Mouse (Mus musculus) right cerebral cortex, postnatal 4 days (tissue): Measurements from ENCODE around the gene Man2a2.

Source experiments
- DNase-seq: peaks from one replicate; pipeline ENCODE4 v3.0.0-alpha.2; 2022

The Man2a2 gene

DNA sequence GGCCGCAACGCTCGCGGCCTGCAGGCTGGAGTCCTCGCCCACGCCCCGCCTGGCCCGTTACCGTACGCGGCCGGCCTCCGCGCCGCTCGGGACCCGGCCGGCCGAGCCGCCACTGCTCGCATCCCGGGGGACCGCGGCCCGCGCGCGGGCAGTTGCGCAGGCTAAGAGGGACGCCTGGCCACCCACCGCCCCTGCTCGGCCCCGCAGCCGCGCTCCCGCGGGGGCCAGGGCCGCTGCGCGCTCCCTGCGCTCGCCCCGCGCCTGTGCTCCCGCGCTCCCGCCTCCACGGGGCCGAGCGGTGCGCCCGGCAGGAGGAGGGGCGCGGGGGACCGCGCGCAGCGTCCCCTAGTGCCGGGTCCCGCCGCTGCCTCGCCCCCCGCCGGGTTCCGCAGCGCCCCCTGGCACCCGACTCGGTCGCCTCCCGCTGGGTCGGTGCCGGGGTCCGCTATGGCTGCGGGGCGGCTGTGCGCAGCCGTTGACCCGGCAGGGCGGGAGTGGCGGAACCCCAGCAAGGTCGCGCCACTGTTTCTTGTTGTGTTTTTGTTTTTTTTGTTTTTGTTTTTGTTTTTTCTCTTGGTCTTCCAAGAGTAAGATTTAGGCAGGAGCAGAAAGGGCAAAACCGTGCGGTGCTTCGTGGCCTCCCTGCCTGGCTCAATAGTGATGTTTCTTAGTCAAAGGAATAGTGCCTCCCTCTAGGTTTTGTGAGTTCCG, at the start of gene Man2a2:
Gene Man2a2 (minus strand): TSS at position 335 of the 711 bp plus-strand sequence.
- DNase-seq = peak; percentile 85

DNA sequence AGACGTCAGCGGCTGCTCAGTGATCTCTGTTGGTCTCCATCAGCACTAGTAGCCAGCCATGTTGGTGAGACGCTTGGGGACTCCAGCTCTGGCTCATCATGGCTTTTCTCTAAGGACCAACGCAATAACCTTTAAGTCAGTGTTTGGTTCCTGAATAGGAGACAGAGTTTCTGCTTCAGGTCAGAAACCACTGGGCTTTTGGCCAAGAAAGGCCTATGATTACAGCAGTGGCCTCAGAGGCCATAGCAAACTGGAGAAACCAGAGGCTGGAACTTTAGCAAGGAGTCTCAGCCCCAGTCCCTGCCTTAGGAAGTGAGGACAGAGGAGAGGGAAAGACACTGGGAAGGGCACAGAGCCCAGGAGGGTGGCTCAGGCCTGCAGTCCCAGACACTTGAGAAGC, 49.4 kb upstream of the Man2a2 start:
- DNase-seq = no peak

DNA sequence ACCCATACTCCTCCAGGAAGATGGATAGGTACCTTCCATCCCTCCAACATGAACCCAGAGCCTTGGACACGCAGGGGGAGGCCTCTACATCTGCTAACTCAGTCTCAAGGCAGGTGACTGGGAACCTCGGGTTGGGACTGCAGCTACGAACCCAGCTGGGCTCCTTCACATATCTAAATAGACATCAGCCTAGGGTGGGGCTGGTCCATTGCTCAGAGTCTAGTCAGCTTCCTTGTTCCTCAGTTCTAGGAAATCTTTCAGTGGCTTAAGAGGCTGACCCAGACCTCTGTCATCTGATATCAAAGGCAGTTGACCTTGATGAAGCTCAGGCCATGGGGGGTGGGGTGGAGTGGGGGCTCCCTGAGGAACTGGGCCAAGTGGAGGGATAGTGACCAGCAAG, 48.1 kb upstream of the Man2a2 start:
- DNase-seq = no peak

DNA sequence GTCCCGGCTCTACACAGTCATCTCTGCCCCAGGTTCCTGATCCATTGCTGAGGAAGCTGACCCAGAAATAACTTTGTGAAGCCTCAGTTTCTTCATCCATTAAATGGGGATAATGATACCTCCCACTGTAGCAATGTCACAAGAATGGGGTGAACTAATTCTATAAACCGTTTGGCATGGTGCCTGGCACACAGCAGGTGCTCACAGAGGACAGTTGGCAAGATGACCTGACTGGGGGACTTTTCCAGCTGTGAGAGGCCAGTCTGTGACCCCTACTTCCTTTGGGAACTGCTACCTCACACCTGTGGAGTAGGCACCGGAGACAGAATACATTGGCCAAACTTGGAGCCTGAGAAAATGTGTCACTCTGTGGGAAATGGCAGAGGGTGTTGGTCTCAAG, 46.9 kb upstream of the Man2a2 start:
- DNase-seq = no peak

DNA sequence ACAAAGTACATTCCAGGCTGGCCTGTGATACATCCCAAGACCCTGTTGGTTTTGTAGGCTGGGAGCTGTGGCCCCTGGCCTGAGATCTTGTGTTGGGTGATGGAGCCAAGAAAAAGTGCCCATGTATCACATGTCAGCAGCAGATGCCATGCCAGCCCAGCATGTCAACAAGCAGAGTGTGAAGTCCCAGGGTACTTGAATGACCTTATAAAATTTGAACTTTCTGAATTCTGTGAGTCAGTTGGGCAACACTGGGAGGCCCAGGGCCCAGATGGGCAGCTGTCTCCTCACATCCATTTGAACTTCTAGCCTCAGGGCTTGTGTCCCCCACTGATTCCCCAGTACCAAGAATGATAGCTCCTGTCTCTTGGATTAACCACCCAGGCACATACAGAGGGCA, 46.4 kb upstream of the Man2a2 start:
- DNase-seq = no peak

DNA sequence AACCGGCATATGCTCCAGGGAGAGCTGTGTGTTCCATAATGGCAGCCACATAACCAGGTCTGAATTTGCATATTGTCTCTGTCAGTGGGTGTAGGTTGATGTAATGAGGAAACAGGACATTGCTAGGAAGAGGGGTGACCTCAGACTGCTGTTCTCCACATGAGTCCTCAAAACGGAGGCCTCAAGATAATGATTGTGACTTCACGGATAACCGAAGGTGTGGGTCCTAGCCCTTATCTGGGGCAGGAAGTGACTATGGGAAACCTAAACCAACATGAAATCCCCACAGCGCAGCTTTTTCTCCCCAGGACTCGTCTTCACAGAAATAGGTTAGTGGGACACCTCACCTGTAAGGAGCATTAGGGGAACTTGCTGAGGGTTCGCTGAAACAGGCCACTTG, 45.8 kb upstream of the Man2a2 start:
- no peak for DNase-seq

DNA sequence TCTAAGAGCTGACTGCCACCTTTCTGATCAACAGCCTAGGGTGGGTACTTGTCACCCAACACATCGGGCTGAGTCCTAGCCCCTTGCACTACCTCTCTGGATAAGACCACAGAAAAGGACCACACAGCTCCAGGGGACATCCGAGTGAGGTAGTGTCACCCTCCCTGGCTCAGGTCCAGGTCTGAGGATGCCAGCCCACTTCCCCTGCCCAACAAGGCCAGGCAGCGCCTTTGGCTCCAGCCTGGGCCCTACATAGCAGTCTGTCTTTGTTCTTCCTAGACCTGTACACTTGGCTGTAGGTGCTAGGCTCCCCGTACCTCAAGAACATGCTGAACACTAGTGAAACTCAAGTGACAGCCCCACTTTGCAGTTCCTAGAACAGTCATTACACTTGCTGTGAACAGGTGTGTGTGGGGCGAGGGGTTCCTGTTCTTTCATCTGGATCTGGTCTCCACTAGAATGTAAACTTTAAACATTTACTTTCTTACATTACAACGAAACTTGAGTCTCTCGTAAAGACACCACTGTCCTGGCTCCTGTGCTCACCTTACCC, 43.2 kb upstream of the Man2a2 start:
- no peak for DNase-seq

DNA sequence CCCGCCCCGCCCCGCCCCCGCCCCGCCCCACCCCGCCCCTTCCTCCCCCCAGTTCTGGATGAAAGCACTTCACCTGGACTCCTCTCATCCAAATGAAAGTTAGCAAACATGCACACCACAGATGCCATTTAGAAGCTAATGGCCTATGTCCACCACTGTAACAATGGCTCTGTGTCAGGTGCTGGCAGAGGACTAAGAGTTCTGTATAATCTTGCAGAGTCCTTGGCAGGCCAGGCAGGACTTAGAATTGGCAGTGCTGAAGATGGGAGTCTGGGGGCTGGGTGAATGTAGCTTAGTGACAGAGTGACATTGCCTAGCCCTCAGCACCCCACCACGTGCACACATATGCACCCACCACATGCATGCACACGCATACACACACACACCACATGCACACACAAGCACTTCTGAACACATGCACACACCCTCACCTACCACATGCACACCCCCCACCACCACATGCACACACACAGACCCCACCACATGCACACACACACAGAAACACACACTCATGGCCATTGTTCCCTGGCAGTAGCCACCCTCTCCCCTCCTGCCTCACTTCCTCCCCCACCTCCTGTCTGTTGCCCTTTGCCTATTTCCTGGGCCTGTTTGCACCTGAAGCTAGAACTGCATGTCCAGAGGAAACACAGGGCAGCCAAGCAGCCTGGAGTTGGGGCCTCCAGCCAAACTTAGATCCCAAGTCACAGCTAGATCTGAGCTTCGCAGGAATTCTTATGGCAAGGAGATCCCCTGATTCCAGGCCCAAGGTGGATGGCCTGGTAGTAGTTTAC, 42.5 kb upstream of the Man2a2 start:
- no peak for DNase-seq

DNA sequence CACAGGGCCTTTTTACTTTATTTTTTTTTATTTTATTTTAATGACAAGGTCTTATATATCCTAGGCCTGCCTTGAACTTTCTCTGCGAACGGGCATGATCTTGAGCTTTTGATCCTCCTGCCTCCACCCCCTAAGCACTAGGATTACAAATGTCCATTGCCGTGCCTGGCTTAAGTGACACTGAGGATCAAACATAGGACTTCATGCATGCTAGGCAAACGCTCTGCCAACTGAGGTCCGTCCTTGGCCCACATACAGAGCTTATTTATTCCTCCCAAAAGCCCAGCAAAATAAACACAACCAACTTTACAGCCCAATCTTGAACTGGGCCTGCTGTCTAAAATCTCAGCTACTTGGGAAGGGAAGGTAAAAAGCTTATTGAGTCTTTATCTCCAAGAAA, 41.6 kb upstream of the Man2a2 start:
- DNase-seq = no peak

DNA sequence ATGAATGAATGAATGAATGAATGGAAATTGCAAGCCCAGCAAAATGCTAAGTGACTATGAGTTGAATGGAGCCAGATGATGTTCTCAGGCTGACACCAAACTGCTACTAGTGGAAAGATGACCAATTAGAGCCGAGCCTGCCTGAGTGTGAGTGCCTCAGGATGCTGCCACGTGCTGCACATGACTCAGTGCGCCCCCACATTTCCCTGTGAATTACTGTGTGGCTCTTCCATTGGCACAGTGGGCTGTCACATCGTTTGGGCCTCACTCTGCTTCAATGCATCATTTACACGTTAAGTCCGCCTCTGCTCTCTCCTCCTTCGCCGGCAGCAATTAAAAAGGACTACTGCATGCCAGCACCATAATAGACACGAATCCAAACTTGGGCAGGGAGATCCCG, 41.1 kb upstream of the Man2a2 start:
- no peak for DNase-seq

DNA sequence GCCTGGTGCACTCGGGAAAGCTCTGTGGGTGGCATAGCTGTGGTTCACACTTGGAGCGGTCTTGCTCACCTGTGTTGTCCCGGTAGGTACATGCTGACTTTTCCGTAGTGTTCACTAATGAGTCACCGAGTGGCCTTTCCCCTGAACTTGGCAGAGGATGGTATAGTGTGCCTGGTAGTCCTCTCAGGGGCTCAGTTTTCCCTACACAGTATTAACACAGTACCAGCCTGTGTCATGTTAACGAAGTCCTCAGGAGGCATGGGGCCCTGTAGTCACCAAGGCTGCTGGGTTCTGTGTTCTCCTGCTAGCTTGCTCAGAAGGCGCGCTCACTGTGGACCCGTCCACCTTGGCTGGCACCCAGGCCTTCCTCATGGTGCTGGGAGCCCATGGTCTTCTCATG, 39.2 kb upstream of the Man2a2 start:
- no peak for DNase-seq

DNA sequence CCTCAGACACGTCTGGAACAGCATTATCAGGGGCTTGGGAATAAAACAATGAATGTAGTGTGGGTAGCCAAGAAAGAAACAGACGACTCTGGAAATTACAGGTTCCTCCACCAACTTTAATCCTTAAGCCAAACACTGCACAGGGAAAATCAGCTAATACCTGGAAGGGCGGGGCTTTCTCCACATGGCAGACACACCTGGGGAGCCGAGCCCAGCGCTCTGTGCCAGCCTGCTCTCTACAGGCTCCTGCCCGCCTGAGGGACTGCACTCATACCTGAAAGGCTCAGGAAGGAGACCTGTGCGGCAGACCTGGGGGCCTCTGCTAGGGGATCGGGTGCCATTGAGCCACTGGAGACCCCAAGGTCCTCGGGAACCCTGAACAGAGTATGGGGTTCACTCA, 36.5 kb upstream of the Man2a2 start:
- DNase-seq = no peak

DNA sequence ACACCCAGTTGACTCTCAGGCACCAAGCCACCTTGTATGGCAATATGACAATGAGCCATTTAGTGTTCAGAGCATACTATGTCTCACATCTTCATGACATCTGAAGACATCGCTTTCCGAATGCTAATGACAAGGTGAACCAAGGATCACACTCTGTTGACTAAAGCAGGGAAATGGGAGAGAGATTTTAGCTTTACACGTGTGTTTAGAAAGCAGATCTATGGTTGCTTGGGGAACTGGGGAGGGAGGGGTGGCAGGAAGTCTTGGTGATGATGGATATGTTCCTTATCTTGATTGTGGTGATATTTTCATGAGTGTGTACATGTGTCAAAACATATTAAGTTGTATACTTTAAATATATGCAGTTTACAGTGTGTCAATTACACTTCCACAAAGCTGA, 35.0 kb upstream of the Man2a2 start:
- DNase-seq = no peak

DNA sequence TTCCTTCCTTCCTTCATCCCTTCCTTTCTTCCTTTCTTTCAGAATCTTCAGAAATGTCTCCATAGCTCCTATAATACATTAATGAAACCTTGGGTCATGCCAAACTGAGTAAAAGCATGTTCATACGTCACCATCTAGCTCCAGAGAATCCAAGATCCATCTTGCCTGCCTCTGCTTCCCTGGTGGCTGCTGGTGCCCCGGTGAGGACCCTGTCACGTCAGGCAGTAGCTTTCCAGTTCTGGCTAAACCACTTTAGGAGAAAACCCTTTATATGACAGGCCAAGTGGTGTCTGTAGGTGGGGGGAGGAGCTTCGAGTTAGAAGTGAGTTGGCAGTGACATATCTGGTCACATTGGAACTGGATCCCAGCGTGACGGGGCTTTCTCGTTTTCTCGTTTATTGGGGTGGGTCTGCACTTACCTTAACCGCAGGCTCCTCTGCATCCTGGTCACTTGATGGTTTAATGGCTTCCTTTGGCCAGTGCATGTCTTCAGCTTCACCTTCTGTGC, 34.1 kb upstream of the Man2a2 start, which contains the start of gene Furin:
Gene Furin (minus strand): TSS at position 249 of the 508 bp plus-strand sequence.
- no peak for DNase-seq

DNA sequence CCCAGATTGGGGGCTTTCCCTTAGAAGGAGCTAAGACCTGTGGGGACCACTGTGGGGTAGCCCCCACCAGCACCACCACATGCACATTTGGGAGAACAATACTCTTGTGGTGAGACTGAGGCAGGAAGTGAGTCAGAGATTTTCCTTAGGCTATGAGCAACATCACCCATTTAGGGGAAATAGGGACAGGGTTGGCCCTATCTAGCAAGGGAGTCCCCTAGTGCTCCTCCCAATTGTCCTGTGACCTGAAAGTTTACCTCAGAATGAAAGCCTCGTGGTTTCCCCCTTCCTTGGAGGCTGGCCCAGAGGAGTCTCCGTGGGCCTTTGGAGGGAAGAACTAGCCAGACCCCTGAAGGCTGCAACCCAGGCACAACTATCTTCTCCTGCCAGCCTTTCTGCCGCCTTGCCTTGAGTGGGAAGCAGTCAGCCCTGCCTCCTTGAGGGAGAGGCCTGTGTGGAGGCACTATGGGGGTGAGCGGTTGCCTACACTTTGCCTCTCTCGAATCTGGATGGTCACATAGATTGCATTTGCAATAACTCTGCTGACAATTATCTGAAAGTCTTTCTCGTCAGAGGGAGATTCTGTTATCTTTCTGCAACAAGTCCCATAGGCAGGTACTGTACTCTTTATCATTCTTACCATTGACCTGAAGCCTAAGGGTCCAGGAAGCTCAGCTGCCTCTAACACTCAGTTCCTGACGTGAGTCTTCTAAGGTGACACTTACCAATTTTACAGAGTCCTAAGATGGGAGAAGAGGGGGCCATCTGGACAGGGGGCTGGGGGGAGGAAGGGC, 33.1 kb upstream of the Man2a2 start:
- no peak for DNase-seq

DNA sequence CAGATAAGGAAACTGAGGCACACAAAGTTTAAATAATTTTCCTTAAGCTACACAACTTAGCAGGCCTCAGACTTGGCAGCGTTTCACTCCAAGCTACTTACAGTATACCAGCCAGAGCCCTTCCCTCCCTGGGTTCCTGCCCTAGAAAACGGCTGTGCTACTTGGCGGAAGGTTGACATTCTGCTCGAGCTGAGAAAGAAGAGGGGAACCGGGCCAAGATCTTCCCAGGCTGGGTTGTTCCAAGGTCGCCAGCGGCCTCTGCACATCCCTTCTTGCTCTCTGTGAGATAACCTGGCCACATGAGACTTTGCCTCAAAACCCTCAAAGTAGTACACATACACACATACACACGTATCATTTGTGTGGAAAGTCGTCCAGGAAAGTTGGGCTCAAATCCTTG, 32.4 kb upstream of the Man2a2 start:
- DNase-seq = peak; percentile 62

DNA sequence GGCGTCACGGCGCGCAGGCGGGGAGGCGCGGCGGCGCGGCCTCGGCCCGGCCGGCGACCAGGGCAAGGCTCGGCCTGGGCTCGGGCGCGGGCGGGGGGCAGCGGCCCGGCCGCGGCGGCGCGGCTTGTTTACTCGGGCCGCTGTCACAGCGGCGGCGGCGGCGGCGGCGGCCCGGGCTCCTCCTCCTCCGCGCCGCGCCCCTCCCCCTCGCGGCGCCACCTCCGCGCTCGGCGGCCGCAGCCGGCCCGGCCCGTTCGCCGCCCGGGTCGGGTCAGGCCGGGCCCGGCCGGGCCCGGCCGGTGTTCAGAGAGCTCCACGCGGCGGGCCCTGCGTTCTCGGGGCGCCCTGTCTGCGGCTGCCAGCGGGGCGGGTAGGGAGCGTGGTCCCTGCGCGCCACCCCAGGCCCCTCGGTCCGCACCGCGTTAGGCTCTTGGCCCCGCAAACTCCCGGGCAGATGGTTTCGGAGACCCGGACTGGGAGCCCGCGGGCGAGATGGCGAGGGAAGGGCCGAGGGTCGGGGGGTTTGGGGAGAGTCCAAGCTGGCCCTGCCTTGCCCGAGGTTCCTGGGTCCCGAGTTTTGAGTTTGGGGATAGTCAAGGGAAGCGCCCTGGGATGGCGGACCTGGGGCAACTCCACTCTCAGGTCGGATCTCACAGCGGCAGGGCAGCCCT, 31.6 kb upstream of the Man2a2 start:
- DNase-seq = peak; percentile 61

DNA sequence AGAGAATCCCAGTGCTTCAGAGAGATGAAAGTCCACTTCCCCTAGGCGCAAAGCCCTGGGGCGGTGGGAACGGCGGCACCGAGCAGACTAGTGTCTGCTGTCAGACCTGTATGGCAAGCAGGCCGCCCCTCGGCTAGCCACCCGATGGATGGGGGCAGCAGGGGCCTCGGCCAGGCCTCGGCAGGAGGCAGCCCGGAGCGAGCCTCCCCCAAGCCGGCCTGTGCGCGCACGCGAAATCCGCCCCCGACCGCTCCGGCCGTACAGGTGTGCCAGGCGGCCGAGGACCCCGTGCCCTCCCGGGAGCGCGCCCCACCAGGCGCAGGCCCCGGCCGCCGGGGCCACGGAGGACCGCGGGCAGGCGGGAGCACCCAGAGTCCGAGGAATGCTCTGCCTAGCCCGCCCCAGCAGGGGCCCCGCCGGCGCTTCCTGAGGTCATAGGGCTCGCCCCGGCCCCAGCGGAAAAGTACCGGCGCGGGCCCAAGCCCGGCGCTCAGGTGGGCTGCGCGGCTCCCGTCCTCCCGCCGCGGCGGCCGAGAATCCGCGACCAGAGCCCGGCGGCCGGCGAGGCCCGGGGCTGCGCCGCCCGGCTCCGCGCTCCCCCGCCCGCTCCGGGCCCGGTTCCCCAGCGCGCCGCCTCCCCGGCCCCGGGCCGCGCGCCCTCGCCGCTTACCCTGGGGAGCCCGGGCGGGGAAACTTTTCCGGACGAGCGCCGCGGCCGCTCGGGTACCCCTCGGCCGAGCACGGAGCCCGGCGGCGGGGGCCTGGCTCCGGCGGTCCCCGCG, 30.9 kb upstream of the Man2a2 start:
- no peak for DNase-seq

DNA sequence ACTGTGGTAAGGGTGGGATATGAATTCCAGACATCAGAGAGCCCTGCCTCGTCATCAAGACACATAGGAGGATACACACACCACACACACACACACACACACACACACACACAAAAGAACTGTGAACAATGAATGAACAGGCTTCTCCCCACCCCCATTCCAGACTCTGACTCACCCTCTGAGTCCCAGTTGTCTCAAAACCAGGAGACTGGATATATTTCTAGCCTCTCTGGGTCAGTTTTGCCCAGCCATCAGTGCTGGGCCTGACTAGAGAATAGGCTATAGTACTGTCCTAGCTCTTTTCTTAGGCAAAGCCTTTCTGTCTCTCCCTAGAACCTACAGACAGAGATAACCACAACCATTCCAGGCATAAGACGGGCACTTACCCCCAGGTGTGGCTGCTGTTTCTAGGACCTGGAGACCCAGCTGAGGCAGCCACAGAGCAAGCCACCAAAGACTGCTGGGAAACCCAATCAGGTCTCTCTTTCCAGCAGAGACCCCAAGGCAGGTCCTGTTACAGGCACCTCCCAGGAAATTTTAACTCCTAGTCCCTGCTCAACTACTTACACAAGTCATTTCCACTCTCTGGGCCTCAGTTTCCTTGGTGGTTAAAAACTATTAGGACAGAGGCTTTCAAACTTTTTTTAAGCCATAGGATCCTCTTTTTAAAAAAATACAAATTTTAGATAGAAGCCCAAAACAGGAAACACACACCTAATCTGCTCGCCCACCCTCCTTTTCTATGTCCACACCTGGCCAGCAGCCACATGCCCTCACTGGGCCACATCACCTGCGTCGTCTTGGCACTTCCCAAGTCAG, 30.1 kb upstream of the Man2a2 start:
- DNase-seq = no peak

DNA sequence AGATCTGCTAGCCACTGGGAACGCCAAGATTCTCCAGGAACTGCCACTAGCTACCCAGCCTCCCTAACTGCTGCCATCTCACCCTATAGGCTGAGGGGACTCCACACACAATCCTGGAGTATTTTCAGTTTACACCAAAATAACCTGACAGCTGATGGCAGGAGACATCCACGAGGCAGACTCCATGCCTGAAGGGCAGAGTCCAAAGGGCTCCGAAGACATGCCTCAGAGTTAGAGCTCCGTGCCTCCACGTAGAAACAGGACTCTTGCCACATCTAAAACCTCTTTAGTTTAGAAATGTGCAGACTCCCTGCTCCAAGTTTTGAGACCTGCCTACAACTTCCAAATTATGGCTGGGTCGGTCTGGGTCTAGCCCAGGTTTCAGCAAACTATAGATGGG, 29.4 kb upstream of the Man2a2 start:
- no peak for DNase-seq

DNA sequence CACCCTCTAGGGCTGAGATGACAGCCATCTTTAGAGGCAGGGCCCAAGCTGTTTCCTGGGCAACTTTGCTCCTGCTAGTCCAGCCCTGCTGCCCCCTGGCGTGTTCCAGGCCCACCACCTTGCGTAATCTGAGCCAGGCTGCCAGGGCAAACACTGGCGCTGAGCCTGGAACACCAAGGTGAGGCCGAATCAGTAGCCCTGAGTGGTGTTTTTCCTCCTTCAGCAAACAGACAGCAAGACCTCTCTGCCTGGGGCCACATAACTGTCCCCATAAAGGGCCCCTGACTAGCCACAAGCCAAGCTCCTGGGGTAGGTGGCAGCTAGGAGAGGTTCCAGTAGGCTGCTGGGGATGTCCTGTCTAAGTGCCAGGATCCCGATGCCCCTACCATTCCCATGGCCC, 28.9 kb upstream of the Man2a2 start:
- DNase-seq = no peak
